In the genomic region with DNA sequence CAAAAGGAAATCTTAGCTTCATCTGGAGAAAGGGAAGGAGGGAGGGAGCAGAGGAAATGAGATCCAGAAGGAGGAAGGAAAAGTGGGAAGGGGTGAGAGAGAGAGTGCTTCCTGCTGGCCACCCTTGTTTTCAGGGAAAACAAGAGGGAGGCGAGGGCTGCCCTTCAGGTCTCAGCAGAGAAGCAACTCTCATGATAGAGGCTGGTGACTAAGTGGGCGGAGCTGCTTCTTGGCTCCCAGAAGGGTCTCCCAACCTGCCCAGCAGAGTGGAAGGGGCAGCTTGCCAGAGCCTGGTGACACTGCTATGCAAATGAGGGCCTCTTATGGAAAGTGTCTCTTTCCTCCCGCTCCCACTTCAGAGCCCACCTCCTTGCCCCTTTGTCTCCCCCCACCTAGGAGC, we compare ENCODE assay signal across 11 mouse cellular contexts.
DNase-seq lines count a peak whose midpoint lies in the region; ATAC-seq lines count a peak whose summit lies in the region.
"Had no signal": no experiment of that assay in that cellular context is flagged by ENCODE, and none has a peak within 500 bp of the region (broad histone marks: within the 10 kb centered on the region; RNA-seq: fewer than 3 reads in every experiment).

No protein-coding gene starts in this region.

- no peak overlapping the region for H3K9ac ChIP-seq in embryonic facial prominence, embryonic 11.5 days (replicated peaks; ENCODE audit: low read length)
- no peak overlapping the region for H3K9ac ChIP-seq in forebrain, embryonic 14.5 days (ENCODE audit: low read length)
- H3K9ac ChIP-seq in midbrain, embryonic 14.5 days (replicated peaks; ENCODE audit: low read length) = no peak overlapping the region
- H3K9ac ChIP-seq: limb, embryonic 13.5 days had no signal

- no peaks in the 10 kb centered on the region for H3K36me3 ChIP-seq in embryonic facial prominence, embryonic 11.5 days (replicated peaks; ENCODE audit: control insufficient read depth, insufficient read depth, low read depth, low read length)
- no peaks in the 10 kb centered on the region for H3K36me3 ChIP-seq in forebrain, embryonic 14.5 days (ENCODE audit: control insufficient read depth, insufficient read depth, low read length)
- H3K36me3 ChIP-seq in midbrain, embryonic 14.5 days (ENCODE audit: control insufficient read depth, insufficient read depth, low read length) = no peaks in the 10 kb centered on the region
- H3K36me3 ChIP-seq: G1E; limb, embryonic 13.5 days had no signal

- ATAC-seq in embryonic facial prominence, embryonic 11.5 days (replicated peaks; ENCODE audit: insufficient number of reproducible peaks, low FRiP score, low TSS enrichment, low read depth) = no peak
- peak; percentile 69 for ATAC-seq in forebrain, embryonic 14.5 days
- ATAC-seq in midbrain, embryonic 14.5 days (ENCODE audit: low FRiP score, low TSS enrichment) = no peak

- 7% methylated on average over 3 of the region's 3 CpGs for WGBS in embryonic facial prominence, embryonic 11.5 days
- WGBS in forebrain, embryonic 14.5 days = 11% methylated on average over 3 of the region's 3 CpGs
- WGBS in midbrain, embryonic 14.5 days = 19% methylated on average over 3 of the region's 3 CpGs

- no peaks in the 10 kb centered on the region for H3K27me3 ChIP-seq in embryonic facial prominence, embryonic 11.5 days (ENCODE audit: control insufficient read depth, insufficient read depth, low read length)
- H3K27me3 ChIP-seq in forebrain, embryonic 14.5 days (replicated peaks; ENCODE audit: control insufficient read depth, insufficient read depth, low read length) = 0 out of 2 replicates have a peak, but pooled peaks cover 3% of the 10 kb centered on the region
- H3K27me3 ChIP-seq in midbrain, embryonic 14.5 days (ENCODE audit: control insufficient read depth, insufficient read depth, low read length) = no peaks in the 10 kb centered on the region
- H3K27me3 ChIP-seq: limb, embryonic 13.5 days had no signal

- H3K4me3 ChIP-seq in embryonic facial prominence, embryonic 11.5 days (ENCODE audit: low read depth, low read length) = no peak overlapping the region
- no peak overlapping the region for H3K4me3 ChIP-seq in forebrain, embryonic 14.5 days (ENCODE audit: low read depth, low read length)
- no peak overlapping the region for H3K4me3 ChIP-seq in midbrain, embryonic 14.5 days (replicated peaks; ENCODE audit: low read depth, low read length)
- H3K4me3 ChIP-seq: limb, embryonic 13.5 days had no signal

- H3K27ac ChIP-seq in embryonic facial prominence, embryonic 11.5 days (replicated peaks; ENCODE audit: low read depth, low read length) = no peak overlapping the region
- no peak overlapping the region for H3K27ac ChIP-seq in forebrain, embryonic 14.5 days (ENCODE audit: low read depth, low read length)
- H3K27ac ChIP-seq in midbrain, embryonic 14.5 days (replicated peaks; ENCODE audit: low read depth, low read length) = no peak overlapping the region
- H3K27ac ChIP-seq: limb, embryonic 13.5 days; macrophage had no signal

- H3K4me1 ChIP-seq in embryonic facial prominence, embryonic 11.5 days (ENCODE audit: control insufficient read depth, insufficient read depth, low read length) = no peaks in the 10 kb centered on the region
- peaks cover 9% of the 10 kb centered on the region for H3K4me1 ChIP-seq in forebrain, embryonic 14.5 days (ENCODE audit: control insufficient read depth, insufficient read depth, low read length)
- 0 out of 2 replicates have a peak, but pooled peaks cover 4% of the 10 kb centered on the region for H3K4me1 ChIP-seq in midbrain, embryonic 14.5 days (ENCODE audit: control insufficient read depth, insufficient read depth, low read length)

- no peaks in the 10 kb centered on the region for H3K9me3 ChIP-seq in embryonic facial prominence, embryonic 11.5 days (replicated peaks; ENCODE audit: control insufficient read depth, low read length)
- no peaks in the 10 kb centered on the region for H3K9me3 ChIP-seq in forebrain, embryonic 14.5 days (replicated peaks; ENCODE audit: control insufficient read depth, low read length)
- no peaks in the 10 kb centered on the region for H3K9me3 ChIP-seq in midbrain, embryonic 14.5 days (ENCODE audit: control insufficient read depth, low read length)
- H3K9me3 ChIP-seq: limb, embryonic 13.5 days had no signal

- DNase-seq in kidney, postnatal 10 days = peak; percentile 15
- DNase-seq in kidney, postnatal 36 days = no peak
- peak; percentile 52 for DNase-seq in embryonic facial prominence, embryonic 11.5 days (ENCODE audit: low spot score)
- peak; percentile 82 for DNase-seq in forebrain, embryonic 14.5 days (ENCODE audit: low spot score)
- peak; percentile 52 for DNase-seq in midbrain, embryonic 14.5 days
- DNase-seq in urinary bladder, postnatal 36 days (ENCODE audit: low spot score in 2 of 2) = no peak
- no peak for DNase-seq in layer of hippocampus, adult 8-10 months (ENCODE audit: low spot score in 2 of 2)
- DNase-seq: adrenal gland, postnatal 10 days had no signal

- H3K4me2 ChIP-seq in embryonic facial prominence, embryonic 11.5 days (ENCODE audit: low read depth, low read length) = no peak overlapping the region
- no peak overlapping the region; the same call in 1 of the 2 replicates for H3K4me2 ChIP-seq in forebrain, embryonic 14.5 days (ENCODE audit: low read length)
- H3K4me2 ChIP-seq in midbrain, embryonic 14.5 days (ENCODE audit: low read length) = no peak overlapping the region
- H3K4me2 ChIP-seq: limb, embryonic 13.5 days had no signal

Comparison
In these comparisons a context has a peak if more than half of its experiments do, and no peak if none do; other contexts are left out.
1. DNase-seq: peak in kidney, postnatal 10 days (single experiment), embryonic facial prominence, embryonic 11.5 days (single experiment), forebrain, embryonic 14.5 days (single experiment) and midbrain, embryonic 14.5 days (single experiment); none in kidney, postnatal 36 days (0 of 2), urinary bladder, postnatal 36 days (0 of 2) and layer of hippocampus, adult 8-10 months (0 of 2).